Mouse (Mus musculus) spleen, adult 2 months (tissue): ENCODE measurements around the gene Adcy10. TPM values are rescaled to one million over a fixed set of nuclear protein-coding genes. Genes with fewer than 3 reads are reported as not detected.

Source experiments
- DNase-seq, 2 experiments: peaks; one replicate each; pipeline versions ENCODE4 v3.0.0 to v3.0.0-alpha.2; 2012 to 2021; ENCODE audit warnings: low spot score in 2 of 2, low read depth in 1 of 2
- H3K27ac ChIP-seq: fragments of 200-500 bp; 2 replicates; pipeline ENCODE4 v1.5.1; 2012; ENCODE audit warnings: low read length, inconsistent platforms; ENCODE audit not compliant: insufficient read depth
- H3K27me3 ChIP-seq: fragments of 200-500 bp; 2 replicates; pipeline ENCODE4 v1.6.1; 2012; ENCODE audit warnings: mild to moderate bottlenecking, moderate library complexity, low read length, inconsistent platforms; ENCODE audit not compliant: control insufficient read depth, insufficient read depth
- H3K36me3 ChIP-seq: fragments of 200-500 bp; 2 replicates; pipeline ENCODE4 v1.6.1; 2012; ENCODE audit warnings: mild to moderate bottlenecking, low read length, inconsistent platforms; ENCODE audit not compliant: control insufficient read depth, insufficient read depth
- H3K4me1 ChIP-seq: fragments of 200-500 bp; 2 replicates; pipeline ENCODE4 v1.6.1; 2011; ENCODE audit warnings: inconsistent platforms; ENCODE audit not compliant: control insufficient read depth, insufficient read depth, insufficient read length
- H3K4me3 ChIP-seq: fragments of 200-500 bp; 2 replicates; pipeline ENCODE4 v1.5.1; 2011; ENCODE audit warnings: mild to moderate bottlenecking, inconsistent platforms; ENCODE audit not compliant: insufficient read depth, insufficient read length; ENCODE audit errors: extremely low read depth
- CTCF ChIP-seq: fragments of 200-500 bp; IDR thresholded peaks from 2 replicates; pipeline ENCODE4 v1.5.1; 2011; ENCODE audit warnings: mild to moderate bottlenecking, inconsistent platforms; ENCODE audit not compliant: insufficient read depth, insufficient read length, insufficient replicate concordance; ENCODE audit errors: extremely low read depth
- POLR2A ChIP-seq: fragments of 200-500 bp; IDR thresholded peaks from 2 replicates; pipeline ENCODE4 v1.6.1; 2011; ENCODE audit warnings: low read depth, low read length, inconsistent platforms
- WGBS: fragments of 180-500 bp; shearing (Covaris S2); methylation state at CpG from one replicate; pipeline ENCODE4 v1.1.7; 2018; 5-methylcytosine and 5-hydroxymethylcytosine counted together
- polyA plus RNA-seq: library from polyadenylated mRNA; depleted of rRNA; stranded (reverse); fragments of >200 nt; gene quantifications from 2 replicates; pipeline ENCODE4 v1.2.3, GENCODE M21; 2012

Adcy10 gene
- polyA plus RNA-seq, 1 experiment, result 0.06 TPM

- no peak for DNase-seq
- TF ChIP-seq POLR2A, result no peak
- TF ChIP-seq CTCF, result no peak
- 91% methylated on average over 7 of the region's 7 CpGs for WGBS
Observed at GRCm38 (mm10) chr1:165520716-165521115, 35.7 kb downstream of the Adcy10 start.

GRCm38 (mm10) chr1:165536079-165536675, 51.2 kb downstream of the Adcy10 start:
- TF ChIP-seq POLR2A, result no peak
- TF ChIP-seq CTCF, result no peak
- H3K27me3 ChIP-seq, result no peaks in the 10 kb centered on the region
- no peak overlapping the region for H3K27ac ChIP-seq
- 82% methylated on average over 12 of the region's 12 CpGs for WGBS
- no peak overlapping the region for H3K4me3 ChIP-seq
- H3K36me3 ChIP-seq, result no peaks in the 10 kb centered on the region
- no peak for DNase-seq
- no peaks in the 10 kb centered on the region for H3K4me1 ChIP-seq

More at GRCm38 (mm10) chr1:165520716-165521115, 35.7 kb downstream of the Adcy10 start:
- Histone ChIP-seq H3K27me3 (no peaks in the 10 kb centered on the region), H3K4me1 (no peaks in the 10 kb centered on the region), H3K36me3 (no peaks in the 10 kb centered on the region), H3K27ac (no peak overlapping the region), H3K4me3 (no peak overlapping the region)

GRCm38 (mm10) chr1:165537241-165537807, 52.3 kb downstream of the Adcy10 start:
- no peak overlapping the region for H3K27ac ChIP-seq
- no peaks in the 10 kb centered on the region for H3K4me1 ChIP-seq
- no peak overlapping the region for H3K4me3 ChIP-seq
- no peaks in the 10 kb centered on the region for H3K36me3 ChIP-seq
- WGBS, result 76% methylated on average over 5 of the region's 5 CpGs
- H3K27me3 ChIP-seq, result no peaks in the 10 kb centered on the region
- TF ChIP-seq POLR2A, result no peak
- TF ChIP-seq CTCF, result no peak
- no peak for DNase-seq

- Histone ChIP-seq H3K27ac (no peak overlapping the region), H3K36me3 (no peaks in the 10 kb centered on the region), H3K4me1 (no peaks in the 10 kb centered on the region), H3K27me3 (no peaks in the 10 kb centered on the region), H3K4me3 (no peak overlapping the region)
- TF ChIP-seq CTCF, result no peak
- no peak for TF ChIP-seq POLR2A
- 57% methylated on average over 2 of the region's 2 CpGs for WGBS
- no peak for DNase-seq
Observed at GRCm38 (mm10) chr1:165556711-165557110, 71.7 kb downstream of the Adcy10 start.

- no peak for TF ChIP-seq POLR2A
- TF ChIP-seq CTCF, result no peak
- H3K27ac ChIP-seq, result no peak overlapping the region
- no peak overlapping the region for H3K4me3 ChIP-seq
- no peaks in the 10 kb centered on the region for H3K27me3 ChIP-seq
- no peaks in the 10 kb centered on the region for H3K4me1 ChIP-seq
- WGBS, result 88% methylated on average over 9 of the region's 9 CpGs
- no peak for DNase-seq
- no peaks in the 10 kb centered on the region for H3K36me3 ChIP-seq
Observed at GRCm38 (mm10) chr1:165559073-165559472, 74.1 kb downstream of the Adcy10 start.

- TF ChIP-seq POLR2A, result no peak
- no peak for TF ChIP-seq CTCF
- Histone ChIP-seq H3K27ac (no peak overlapping the region), H3K36me3 (no peaks in the 10 kb centered on the region), H3K4me3 (no peak overlapping the region), H3K4me1 (no peaks in the 10 kb centered on the region), H3K27me3 (no peaks in the 10 kb centered on the region)
- 95% methylated on average over 4 of the region's 4 CpGs for WGBS
- DNase-seq, result no peak
Observed at GRCm38 (mm10) chr1:165565283-165565682, 80.3 kb downstream of the Adcy10 start.

- Histone ChIP-seq H3K4me3 (no peak overlapping the region), H3K4me1 (no peaks in the 10 kb centered on the region), H3K36me3 (no peaks in the 10 kb centered on the region), H3K27ac (no peak overlapping the region), H3K27me3 (no peaks in the 10 kb centered on the region)
- TF ChIP-seq CTCF, result no peak
- no peak for TF ChIP-seq POLR2A
- WGBS, result 91% methylated on average over 7 of the region's 7 CpGs
- DNase-seq, result no peak
Observed at GRCm38 (mm10) chr1:165567466-165567865, 82.5 kb downstream of the Adcy10 start.
